Mouse (Mus musculus) urinary bladder, postnatal 10 days (tissue): ENCODE data around the gene Fzd2.
"Not testable (repeated sequence)": the region's sequence is repeated elsewhere in the genome, so short reads cannot be mapped to it uniquely, and the experiment has no call there.

ENCODE experiments used
- DNase-seq: peaks from one replicate; pipeline ENCODE4 v3.0.0; 2022; ENCODE audit warnings: low spot score

Gene Fzd2

GRCm38 (mm10) chr11:102604010-102604584, at the start of gene Fzd2:
Gene Fzd2 (plus strand): TSS chr11:102604396.
- peak; percentile 53 for DNase-seq

DNA sequence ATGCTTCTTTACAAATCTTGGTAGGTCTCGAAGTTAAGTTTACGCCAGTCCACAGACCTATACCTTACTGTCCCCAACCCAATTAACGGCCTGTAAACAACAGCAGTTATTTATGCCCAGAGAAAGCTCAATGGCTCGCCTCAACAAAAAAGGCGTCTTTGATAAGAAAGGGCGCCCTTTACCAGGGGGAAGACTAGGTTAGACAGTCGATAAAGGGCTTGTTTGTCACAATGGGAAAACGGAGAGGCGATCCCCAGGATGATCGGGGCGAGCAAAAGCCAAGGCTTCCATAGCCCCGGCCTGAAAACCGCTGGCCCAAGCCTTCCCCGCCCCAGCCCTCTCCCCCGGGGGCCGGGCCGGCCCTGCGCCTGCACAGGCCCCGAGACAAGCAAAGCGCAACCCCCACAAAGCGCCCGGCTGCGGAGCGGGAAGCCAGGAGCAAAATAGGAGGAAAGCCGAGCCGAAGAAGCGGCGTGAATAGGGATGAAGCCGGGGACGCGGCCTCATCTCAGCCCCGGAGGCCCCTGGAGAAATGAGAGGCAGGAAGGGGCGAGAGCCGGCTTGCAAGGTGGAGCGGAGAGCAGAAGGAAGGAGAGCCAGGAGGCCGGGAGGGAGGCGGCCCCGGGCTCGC, 48.7 kb upstream of the Fzd2 start:
- no peak for DNase-seq

- peak; percentile 78 for DNase-seq
Observed at GRCm38 (mm10) chr11:102556031-102556715, 48.0 kb upstream of the Fzd2 start, which contains the start of gene Gpatch8. Gene Gpatch8 (minus strand): TSS chr11:102556392.

DNA sequence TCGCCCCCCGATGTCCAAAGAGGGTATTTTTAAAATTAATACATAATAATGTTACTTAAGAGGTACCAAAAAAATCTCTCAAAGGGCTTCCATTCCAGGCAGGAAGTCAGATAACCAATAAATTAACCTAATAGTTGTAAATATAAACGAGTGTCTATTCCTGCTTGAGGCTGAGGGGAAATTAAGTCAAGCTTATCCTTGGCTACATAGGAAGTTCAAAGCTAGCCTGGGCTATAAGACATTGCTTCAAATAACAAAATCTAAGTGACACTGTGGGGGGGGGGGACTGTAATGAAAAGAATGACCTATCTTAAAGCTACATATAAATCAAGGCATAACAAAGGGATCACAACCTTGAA, 47.5 kb upstream of the Fzd2 start:
- DNase-seq: no peak

DNA sequence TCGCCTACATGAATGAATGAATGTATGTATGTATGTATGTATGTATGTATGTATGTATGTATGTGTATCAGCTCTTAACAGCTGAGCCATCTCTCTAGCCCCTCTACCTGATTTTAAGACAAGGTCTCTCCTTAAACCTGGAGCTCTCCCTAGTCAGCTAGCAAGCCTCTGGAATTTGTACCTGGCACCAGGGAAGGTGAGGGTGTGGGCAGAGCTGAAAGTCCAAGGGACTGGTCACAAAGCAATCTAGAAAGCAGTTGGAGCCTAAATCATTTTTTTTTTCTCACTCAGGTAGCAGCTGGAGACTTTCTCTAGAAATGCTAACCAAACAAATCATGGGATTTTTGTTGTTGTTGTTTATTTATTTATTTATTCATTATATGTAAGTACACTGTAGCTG, 46.8 kb upstream of the Fzd2 start:
- no peak for DNase-seq

GRCm38 (mm10) chr11:102558704-102559103, 45.5 kb upstream of the Fzd2 start:
- DNase-seq: no peak

GRCm38 (mm10) chr11:102564952-102565671, 39.1 kb upstream of the Fzd2 start:
- DNase-seq: not testable (repeated sequence)

- DNase-seq: no peak
Observed at GRCm38 (mm10) chr11:102565741-102566140, 38.5 kb upstream of the Fzd2 start.

- no peak for DNase-seq
Observed at GRCm38 (mm10) chr11:102566290-102566689, 37.9 kb upstream of the Fzd2 start.

DNA sequence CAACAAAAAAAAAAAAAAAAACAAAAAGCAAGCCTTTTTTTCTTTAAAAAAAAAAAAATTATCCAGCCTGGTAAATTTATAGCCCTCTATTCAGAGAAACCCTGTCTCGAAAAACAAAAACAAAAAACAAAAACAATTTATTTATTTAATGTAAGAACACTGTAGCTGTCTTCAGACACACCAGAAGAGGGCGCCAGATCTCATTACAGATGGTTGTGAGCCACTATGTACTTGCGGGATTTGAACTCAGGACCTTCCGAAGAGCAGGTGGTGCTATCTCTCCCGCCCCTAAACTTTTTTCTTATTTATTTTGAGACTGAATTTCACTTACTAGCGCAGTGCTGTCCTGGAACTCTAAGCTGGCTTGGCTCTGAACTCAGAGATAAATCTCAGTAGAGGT, 37.0 kb upstream of the Fzd2 start:
- DNase-seq: no peak

DNA sequence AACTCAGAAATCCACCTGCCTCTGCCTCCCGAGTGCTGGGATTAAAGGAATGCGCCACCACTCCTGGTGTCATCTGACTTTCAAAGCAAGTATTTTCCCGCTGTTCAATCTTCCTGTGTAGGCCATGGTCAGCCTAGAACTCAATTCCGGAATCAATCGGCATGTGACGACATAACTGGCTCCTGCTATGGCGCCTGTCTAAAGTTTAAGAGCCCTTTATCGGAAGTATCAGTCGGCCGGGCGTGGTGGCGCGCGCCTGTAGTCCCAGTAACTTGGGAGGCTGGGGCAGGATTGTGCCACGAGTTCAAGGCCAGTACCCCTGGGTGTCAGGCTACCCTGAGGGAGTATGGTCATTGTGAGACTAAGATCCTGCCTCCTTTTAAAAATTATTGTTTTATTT, 36.5 kb upstream of the Fzd2 start:
- DNase-seq: no peak

- no peak for DNase-seq
Observed at GRCm38 (mm10) chr11:102568191-102568590, 36.0 kb upstream of the Fzd2 start.

DNA sequence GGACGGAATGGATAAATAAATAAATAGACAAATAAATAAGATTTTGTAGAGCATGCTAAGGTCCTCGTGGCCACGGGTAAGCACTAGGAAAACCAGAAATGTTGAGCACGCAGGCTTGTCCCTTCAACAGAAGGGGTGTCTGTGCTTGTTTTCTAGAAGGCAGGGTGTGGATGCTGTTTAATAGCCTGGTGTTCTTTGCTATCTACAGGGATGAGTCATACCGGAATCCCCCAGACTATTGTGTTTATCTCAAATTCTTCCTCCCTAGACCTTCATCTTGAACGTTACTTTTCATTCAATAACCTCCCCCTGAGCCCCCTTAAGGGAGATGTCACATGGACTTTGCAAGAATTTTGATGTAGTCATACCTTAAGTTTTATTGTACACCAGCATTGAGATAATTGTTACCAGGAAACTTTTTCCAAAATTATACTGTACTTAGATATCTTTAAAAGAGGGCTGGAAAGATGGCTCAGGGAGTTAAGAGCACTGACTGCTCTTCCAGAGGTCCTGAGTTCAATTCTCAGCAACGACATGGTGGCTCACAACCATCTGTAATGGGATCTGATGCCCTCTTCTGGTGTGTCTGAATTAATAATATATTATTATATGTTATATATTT, 35.3 kb upstream of the Fzd2 start:
- no peak for DNase-seq

GRCm38 (mm10) chr11:102572866-102573663, 31.1 kb upstream of the Fzd2 start:
- peak; percentile 80 for DNase-seq

DNA sequence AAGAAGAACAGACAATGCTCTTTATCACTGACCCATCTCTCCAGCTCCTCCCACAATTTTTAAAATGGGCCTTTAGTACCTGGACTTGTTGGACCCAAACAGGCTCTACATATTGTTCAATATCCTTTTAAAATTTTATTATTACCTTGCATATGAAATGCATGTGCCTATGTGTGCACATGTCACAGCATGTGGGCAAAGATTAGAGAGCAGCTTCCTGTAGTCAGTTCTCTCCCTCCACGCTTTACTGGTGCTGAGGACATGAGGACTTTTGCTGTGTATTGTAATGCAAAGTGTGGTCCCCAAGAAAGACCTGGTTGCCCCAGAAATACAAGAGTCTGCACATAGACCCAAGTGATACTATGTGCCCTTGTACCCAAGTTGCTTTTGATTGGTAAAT, 29.2 kb upstream of the Fzd2 start:
- no peak for DNase-seq

GRCm38 (mm10) chr11:102576050-102576754, 28.0 kb upstream of the Fzd2 start:
- no peak for DNase-seq

- DNase-seq: peak; percentile 65
Observed at GRCm38 (mm10) chr11:102578341-102579118, 25.7 kb upstream of the Fzd2 start.

DNA sequence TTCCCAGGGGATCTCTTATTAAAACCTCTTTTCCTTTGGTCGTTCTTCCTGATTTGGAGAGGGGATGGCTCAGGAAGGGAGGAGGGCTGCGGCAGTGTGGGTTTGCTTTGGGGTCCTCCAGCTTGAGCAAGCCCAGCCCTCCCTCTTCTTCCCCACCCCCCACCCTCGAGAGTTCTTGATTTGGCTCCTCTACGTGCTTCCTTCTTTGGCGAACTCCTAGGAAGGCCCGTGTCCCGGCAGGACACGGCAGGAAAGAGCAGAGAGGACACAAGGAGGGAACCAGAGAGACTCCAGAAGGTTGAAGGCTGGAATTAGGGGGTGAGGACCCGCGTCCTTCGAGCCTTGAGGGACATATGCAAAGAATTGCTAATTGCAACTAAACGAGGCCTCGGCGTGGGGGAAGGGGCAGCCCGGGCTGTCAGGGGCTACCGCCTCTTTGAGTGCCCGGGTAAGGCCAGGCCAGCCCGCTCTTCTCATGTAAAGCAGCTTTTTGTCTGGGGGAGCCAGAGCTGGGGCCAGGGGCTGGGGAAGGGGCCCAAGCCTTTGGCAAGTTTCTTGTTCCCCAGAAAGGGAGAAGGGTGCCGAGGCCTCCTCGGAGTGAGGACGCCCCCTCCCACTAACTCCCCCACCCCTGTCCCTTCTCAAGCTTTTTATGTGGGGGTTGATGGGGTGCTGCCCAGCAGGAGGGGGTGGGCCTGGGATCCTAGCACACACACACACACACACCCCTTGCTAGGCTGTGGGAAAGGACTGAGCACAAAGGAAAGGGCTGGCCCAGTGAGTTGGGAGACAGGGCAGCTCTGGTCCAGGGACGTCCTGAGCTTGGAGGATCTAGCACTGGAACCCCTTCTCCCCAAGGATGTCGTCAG, 24.8 kb upstream of the Fzd2 start, which contains the start of gene Gm11627:
TSS of gene Gm11627 (minus strand) at position 297 of the 869 bp plus-strand sequence.
- DNase-seq: no peak

DNA sequence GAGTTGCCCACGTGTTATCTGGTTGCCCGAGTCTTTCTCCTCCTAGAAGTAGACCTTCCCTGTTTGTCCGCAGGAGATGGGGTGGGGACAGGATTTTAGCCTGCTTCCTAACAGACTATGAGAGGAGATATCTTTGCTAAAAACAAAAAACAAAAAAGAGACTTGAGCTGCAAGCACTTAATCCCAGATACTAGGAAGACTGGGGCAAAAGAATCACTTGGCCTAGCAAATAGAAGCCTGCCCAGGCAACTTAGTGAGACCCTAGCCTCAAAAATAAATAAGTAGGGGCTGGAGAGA, 24.2 kb upstream of the Fzd2 start:
- no peak for DNase-seq
